Mouse (Mus musculus) 3T3-L1 (cell line): ENCODE data around the gene Tango6.
"Not testable (repeated sequence)": the region's sequence is repeated elsewhere in the genome, so short reads cannot be mapped to it uniquely, and the experiment has no call there.

Experiments used
- DNase-seq: peaks from one replicate; pipeline ENCODE4 v3.0.0-alpha.2; 2015; ENCODE audit warnings: low read depth, low spot score

The Tango6 gene

DNA sequence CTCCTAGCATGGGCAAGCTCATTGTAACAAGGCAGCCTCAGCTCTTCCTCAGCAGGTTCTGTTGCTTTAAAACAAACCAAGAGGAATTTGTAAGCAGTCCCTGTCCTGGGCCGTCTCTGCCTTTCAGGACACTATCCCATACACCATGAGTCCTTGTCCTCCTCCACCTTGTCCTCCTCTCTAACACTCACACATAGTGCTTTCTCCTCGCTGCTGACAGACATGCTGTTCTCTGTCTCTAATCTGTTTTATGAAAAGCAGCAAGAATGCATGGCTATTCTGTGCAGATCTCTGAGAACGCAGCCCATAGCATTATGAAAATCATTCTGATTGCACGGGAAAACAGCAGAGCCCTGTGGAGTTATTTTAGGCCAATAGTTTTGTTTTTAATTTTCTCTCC lies 78.4 kb downstream of the Tango6 start:
- DNase-seq = no peak

DNA sequence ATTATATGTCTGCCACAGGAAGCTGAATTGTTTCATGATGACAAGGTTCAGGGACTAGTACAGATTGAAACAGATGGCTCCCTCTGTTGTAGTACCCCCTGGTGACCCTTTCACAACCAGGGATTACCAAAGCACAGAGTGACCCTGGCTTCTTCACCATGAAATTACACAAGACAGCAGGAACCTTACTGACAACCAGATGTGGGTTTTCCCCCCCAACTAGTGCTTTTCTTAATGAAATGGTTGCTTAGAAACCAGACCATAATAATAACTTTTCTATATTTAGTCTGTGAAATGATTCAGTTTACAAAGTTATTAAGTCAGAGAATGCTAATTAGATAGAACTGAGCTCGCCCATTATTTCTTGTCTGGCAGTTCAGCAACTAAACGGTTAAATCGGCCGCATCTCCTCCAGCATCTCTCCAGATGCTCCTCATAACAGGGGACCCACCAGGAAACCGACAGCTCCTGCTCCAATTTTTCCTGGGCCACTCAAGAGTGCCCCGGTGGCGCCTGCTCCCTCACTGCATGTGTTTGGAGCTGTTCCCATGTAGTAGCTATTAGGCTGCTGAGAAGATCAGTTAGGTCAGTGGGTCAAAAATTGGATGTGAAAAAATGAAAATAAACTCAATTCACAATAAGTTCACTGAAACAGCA lies 79.1 kb downstream of the Tango6 start:
- DNase-seq = no peak

DNA sequence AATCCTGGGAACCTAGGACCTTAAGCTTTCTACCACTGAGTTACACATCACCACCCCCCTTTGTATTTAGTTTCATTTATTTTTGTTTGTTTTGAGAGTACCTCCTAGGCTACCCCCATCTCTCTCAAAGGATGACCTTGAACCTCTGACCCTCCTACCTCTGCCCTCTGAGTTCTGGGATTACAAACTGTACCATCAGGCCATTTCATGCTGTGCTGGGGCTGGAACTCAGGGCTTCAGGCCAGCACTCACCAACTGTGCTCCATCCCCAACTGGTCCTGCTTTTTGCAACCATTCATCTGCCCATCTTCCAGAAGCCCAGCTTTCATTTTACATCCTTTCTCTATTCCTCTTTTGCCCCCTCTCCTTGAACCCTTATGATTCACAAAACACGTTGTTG lies 81.7 kb downstream of the Tango6 start:
- no peak for DNase-seq

DNA sequence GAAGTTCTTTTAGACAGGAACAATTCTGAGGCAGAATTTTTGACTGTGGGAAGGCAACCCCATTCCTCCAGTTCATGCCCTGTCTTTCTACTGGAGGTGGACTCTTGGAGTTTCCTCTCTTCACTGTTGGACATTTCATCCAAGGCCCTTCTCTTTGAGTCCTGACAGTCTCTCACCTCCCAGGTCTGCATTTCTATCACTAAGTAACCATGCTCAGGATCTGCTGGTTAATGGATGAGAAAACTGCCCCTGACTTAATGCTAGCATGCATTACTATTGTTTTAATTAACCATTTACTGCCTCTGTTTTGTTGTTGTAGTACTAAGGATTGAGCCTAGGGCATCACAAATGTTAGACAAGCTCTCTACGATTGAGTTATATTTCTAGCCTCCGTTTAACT lies 82.7 kb downstream of the Tango6 start:
- no peak for DNase-seq

DNA sequence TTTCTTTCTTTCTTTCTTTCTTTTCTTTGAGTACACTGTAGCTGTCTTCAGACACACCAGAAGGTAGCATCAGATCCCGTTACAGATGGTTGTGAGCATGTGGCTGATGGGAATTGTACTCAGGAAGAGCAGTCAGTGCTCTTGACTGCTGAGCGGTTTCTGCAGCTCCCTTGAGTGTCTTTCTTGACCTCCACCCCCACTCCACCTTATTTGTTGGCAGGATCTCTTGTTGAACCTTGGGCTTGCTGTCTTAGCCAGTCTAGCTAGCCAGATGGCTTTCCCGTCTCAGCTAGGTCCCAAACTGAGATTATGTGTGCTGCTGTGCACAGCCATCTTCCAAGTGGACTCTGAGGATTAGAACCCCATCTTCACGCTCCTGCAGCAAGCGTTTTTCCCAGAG lies 83.9 kb downstream of the Tango6 start:
- DNase-seq = no peak

DNA sequence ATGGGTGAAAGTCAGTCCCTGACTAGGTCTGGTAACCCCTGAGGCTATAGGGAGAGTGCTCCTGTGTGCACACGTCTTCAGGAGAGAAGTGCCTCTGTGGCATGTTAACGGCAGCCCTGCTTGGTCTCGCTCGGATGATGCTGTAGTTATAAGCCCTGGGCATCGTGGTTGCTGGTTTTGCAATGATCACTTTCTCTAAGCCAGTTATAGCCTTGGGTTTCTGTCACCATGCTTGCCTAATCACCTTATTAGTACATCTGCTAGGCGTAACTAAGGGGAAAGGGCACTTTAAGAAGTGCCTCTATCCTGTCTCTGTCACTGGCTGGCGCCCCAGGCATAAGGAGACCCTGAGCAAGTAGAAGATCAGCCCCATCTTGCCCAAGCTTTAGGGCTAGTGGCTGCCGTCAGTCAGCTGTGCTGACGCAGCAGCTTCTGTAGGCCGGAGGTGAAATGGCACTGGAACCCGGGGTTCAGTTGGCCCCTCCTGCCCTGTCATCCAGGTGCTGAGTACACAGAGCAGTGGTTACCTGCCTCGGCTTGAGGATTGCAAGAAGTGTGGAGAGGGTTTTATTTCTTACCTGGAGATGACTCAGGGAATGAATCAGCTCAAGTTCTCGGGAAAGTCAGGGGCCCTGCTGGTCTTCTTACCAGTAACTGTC lies 86.4 kb downstream of the Tango6 start:
- no peak for DNase-seq

DNA sequence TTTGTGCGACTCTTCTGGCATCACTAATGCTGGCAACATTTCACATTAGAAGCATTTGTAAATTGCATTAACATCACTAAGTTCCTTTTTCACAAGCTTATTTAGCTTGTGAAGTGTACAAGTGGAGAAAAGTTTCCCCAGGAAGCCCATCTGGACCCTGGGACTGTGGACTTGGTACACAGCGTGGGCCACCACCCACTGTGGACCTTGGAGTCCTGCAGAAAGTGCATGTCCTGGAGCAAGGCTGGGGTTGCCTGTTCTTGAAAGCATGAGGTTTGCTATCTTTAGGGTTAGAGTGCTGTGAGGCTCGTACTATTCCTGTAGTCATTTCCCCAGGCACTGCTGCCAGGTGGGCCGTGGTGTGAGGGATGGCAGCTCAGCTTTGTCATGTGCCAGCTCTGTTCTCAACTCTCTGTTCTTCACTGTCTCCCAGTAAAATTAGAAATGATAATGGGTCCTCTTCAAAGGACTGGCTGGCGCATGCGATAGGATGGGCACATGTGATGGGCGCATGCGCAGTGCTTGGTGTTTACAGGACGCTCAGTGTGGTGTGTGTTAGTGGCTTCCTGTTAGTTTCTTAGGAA lies 87.8 kb downstream of the Tango6 start:
- no peak for DNase-seq

DNA sequence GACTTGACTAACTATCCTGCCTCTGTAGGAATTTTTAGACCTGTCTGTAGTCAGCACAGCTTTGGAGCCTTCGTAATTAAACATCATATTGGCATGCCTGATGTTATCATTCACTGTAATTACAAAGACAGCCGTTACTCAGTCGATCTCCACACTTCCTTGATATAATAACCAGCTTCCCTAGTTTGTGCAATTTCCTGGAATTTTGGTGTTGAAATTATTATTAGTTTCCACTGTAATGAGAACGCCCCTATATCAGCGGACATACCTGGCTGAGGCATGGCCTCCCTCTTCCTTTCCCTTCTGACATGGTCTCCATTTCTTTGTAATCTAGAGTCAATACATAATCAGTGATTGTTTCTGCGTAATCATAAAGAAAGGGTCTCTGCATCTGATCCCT lies 89.2 kb downstream of the Tango6 start:
- no peak for DNase-seq

DNA sequence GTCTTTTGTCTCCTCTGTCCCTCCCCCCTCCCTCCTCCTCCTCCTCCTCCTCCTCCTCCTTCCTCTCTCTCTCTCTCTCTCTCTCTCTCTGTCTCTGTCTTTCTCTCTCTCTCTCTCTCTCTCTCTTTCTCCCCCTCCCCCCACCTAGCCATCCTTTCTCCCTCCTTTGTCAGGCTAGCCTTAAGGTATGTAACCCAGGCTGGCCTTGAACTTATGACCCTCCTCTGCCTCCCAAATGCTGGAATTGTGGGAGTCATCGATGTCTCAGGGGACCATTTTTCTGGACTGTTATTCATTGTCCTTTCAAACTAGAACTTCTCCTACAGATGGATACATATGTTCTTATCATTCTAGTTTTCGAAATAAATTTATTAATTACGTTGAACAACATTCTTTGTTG lies 89.6 kb downstream of the Tango6 start:
- DNase-seq = no peak

DNA sequence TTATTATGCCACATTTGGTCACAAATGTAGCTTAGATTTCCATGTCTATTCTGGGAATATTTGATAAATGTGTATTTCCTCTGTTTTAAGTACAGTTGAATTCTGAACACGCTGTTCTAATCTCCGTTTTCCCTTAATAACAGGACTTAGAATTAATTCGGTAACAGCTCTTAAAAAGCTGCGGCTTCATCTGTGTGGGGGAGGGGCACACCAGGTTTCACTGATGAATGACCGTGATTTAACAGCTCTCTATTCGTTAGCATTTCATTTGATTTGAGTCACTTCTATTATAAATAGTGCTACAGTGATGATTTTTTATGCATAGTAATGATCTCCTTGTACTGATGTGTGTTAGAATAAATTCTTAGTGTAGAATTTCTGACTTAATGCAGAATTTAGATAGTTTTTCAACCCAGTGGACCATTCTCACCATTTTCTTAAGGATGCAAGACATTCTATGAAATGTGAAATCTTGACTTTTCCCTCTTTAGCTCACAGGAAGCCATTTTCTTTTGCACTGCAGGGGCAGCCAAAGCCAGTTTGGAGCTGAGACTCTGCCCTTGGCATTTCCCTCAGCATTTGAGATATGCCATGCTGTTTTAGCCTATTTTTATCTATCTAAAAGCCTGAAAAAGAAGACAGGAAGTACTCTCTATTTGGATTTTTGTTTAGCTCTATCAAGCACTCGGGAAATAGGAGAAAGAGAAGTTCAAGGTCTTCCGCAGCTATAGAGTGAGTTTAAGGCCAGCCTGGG lies 91.9 kb downstream of the Tango6 start:
- DNase-seq = no peak

DNA sequence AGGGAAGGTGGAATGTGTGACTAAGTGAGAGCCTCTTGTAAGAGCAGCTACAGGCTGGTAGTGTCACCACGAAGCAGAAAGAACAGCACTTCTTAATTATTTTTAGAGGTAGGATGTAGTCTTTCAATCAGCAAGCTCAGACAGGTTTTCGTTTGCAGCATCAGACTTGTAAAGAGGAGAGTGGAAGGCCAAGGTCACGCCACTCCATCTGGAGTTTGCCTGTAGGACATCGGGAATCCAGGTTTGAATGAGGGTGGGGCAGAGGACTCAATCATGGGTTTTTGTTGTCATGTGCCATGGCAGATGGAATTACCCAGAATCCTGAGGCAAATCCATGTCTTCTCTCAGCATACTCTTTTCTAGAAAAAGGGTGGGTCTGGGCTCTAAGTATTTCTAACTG lies 106.8 kb downstream of the Tango6 start:
- DNase-seq = no peak

DNA sequence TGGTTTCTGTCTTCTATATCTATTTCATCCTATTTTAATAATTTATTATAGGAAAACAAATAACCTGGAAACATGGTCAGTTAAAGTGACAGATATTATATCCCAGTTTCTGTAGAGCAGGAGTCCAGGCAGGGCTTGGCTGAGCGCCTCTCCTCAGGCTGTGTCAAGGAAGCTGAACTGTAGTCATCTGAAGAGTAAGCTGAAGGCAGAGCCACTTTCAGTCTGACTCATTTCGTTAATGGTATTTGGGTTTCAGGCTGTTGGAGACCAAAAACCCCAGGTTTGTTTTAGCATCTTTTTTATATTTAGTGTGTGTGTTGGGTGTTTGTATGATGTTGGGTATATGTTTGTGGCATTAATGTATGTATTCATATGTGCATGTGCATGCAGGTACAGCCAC lies 112.0 kb downstream of the Tango6 start:
- peak; percentile 33 for DNase-seq

DNA sequence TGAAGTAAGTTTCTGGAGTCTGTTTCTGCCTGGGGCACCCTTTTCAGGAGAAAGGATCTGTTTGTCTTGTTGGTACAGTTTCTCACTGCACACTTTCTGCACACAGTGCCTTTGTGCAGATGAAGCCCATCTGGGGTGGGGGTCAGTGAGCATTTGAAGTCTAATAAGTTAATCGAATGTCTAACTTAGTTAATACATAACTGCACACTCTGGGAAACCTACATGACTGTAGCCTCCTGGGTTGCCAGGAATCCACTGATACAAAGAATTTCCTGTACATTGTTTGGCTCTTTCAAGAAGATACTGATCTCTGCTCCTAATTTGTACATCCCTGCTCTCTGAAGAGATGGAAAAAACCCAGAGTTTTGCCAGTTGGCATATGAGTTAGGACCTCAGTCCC lies 117.0 kb downstream of the Tango6 start:
- no peak for DNase-seq

DNA sequence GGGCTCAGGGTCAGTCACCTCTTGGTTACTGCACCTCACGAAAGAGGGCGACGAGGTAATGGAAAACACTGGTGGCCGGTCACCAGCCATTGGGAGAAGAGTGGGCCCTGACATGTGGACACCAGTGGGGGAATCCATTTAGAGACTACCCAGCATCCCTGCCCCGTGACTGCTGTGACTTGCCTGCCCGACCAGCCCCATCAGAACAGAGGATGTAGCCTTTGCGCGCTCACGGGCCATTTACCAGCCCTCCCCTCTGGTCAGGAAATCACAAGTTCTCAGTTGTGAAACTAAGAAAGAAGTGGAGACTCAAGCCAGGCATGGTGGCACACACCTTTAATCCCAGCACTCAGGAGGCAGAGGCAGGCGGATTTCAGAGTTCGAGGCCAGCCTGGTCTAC lies 118.4 kb downstream of the Tango6 start:
- DNase-seq = no peak

DNA sequence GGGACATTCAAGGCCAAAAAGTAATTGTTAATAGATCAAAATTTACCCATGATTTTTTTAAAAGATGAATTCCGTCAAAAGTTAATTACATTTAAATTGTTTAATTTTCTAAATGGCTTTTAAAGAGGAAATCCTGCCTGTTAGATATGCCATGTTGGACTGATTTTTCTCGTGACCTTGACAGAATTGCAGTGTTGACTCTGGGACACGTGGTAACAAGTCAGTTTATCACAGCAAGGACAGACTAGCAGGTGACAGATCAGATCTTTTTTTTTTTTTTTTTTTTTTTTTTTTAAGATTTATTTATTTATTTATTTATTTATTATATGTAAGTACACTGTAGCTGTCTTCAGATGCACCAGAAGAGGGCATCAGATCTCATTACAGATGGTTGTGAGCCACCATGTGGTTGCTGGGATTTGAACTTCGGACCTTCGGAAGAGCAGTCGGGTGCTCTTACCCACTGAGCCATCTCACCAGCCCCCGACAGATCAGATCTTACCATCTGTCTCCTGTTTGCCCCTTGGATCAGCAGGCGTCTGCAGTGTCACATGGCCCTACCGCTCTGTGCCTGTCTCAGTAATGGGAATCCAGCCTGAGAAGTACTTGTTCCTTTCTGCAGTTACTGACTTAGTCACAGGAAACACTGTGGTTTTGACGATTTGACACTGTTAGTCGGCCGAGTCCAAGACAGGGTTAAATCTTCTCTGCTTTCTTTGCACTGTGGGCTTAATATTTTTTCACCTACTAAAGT lies 119.7 kb downstream of the Tango6 start:
- DNase-seq = not testable (repeated sequence)

DNA sequence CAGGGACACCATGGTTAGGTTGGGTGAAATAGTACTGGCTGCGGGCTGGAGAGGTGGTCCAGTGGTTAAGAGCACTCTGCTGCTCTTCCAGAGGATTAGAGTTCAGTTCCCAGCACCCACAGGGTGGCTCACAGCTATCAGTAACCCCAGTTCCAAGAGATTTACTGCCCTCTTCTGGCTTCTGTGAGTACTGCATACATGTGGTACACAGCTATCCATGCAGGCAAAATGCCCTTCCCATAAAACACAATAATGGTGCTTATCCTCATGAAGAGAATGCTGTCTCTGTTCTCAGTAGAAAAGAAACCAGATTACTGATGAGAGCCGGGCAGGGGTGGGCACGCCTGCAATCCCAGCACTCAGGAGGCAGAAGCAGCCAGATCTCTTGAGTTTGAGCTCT lies 123.0 kb downstream of the Tango6 start:
- DNase-seq = peak; percentile 24

DNA sequence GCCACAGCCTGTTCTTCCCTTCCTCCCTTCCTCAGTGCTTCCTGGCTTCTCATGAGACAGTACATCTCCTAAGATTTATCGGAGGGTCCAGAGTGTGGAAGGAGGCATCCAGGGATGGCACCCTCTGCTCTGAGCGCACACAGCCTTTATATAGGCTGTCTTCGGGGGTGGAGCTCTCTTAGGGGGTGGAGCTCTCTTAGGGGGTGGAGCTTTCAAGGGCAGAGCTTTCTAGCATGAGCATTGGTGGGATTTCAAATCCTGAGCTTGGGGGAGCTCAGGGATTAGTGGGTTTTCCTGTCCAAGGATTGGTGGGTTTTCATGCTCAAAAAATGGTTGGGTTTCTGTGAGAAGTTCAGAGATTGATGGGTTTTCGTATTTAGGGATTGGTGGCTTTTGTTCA lies 124.6 kb downstream of the Tango6 start:
- DNase-seq = no peak

DNA sequence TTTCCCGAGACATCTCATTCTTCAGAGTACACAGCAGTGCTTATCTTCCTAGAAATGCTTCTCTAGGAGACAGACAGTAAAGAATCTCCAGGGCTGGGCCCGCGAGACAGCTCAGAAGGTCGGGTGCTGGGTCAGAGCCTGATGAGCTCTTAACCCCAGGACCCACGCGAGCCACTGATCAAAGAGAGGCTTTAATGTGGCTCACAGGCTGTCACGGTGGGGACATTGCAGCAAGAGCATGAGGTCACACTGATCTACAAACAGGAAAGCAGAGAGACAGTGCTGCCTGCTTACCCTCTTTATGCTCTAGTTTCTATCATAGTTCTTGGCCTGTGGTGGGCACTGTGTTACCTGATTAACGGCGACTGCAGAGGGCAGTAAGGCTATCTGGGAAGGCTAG lies 126.9 kb downstream of the Tango6 start:
- no peak for DNase-seq

DNA sequence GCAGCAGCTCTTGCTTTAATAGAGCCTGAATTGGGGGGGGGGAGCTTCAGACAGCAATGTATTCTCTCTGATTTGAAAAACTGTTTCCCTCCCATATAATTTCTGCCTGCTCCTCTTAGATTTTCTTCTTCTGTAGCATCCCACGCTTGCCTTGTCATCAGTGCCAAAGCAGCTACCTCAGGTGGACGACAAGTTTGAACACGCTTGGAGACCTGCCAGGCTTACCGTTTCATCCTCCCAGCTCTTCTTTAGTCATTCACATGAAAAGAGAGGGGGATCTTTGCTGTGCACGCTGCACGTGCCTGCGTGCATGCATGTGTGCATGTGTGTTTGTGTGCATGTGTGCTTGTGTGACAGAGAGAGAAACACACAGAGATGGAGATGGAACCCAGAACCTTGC lies 127.5 kb downstream of the Tango6 start:
- DNase-seq = no peak

DNA sequence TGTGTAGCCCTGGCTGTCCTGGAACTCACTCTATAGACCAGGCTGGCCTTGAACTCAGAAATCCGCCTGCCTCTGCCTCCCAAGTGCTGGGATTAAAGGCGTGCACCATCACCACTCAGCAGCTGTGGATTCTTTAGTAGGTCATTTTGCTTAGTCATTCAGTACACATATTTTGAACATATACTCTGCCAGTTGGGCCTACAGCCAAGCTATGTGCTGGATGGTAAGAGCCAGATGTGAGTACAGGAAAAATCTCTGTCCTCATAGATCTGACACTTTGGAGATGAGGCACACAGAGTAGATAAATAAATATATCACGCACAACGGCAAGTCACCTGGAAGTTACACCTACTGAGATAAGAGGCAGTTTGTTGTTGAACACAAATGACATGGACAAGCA lies 129.7 kb downstream of the Tango6 start:
- DNase-seq = peak; percentile 83

DNA sequence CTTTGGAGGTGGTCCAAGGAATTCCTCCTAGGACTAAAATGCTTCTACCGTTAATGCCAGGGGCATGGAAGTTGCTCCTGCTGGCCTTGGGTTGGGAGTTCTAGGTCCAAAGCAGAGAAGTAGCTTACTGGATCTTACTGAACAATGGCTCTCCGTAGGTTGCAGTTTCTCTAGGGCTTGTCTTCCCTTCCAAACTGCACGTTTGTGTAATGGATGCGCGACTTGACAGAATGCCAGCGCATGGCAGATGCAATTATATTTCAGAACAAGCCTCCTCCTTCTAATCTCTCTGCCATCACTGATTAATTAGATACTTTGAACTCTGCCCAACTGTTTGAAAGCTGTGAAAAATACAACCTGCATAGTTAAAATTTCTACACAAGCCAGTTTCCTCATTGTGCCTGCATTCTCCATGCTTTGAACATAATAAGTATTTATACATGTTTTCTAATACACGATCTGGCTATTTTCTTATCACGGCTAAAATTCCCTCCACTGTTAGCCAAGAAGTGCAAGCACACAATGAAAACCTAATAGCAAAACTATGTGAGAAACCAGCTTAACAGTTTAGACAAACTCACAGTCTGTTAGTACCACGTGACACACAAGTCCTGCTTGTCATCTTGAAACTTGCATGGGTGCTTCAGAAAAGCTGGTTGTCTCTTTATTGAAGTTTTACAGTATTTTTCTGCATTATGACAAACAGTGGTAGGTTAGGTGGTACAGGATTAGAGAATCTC lies 133.7 kb downstream of the Tango6 start:
- no peak for DNase-seq
